Mouse (Mus musculus) lung, postnatal 0 days (tissue): ENCODE data around the gene Trcg1.
A peak's percentile ranks its signal among the peaks of the same experiment; 100 is the strongest.

Experiments used
- CTCF ChIP-seq: IDR thresholded peaks from 2 replicates; pipeline ENCODE4 v1.5.1; 2016; ENCODE audit warnings: antibody characterized with exemption, mild to moderate bottlenecking
- EP300 ChIP-seq: IDR thresholded peaks from 2 replicates; pipeline ENCODE4 v1.6.1; 2016; ENCODE audit warnings: antibody characterized with exemption, mild to moderate bottlenecking, control low read depth

DNA sequence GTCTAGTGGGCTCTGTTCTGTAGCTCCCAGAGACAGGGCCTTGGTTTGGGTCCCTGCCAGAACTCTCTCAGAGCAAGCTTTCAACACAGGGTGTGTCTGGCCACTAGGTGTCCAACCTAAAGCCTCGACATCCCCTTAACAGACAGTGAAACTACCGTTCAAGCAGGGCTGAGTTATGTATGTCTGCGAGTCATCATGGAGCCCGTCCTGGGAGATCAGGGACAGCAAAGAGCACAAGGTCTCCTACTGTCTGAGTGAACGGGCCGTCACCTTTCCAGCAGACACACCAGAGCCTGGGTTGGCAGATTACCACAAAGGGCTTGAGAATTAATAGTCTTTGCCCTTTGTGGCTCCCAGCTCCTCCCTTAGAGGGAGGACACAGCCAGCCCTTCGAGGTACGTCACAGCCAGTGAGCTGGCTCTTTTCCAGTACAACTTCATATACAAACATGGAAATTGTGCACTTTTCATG is 10.9 kb downstream of the Trcg1 start:
- TF ChIP-seq CTCF (peak; percentile 51), EP300 (no peak)
